Mouse (Mus musculus): Measurements from ENCODE around the gene Zfp354c. TPM values are rescaled to one million over a fixed set of nuclear protein-coding genes. Genes with fewer than 3 reads are reported as not detected.

Zfp354c gene
- polyA plus RNA-seq, 1 experiment = 1.6 TPM

DNA sequence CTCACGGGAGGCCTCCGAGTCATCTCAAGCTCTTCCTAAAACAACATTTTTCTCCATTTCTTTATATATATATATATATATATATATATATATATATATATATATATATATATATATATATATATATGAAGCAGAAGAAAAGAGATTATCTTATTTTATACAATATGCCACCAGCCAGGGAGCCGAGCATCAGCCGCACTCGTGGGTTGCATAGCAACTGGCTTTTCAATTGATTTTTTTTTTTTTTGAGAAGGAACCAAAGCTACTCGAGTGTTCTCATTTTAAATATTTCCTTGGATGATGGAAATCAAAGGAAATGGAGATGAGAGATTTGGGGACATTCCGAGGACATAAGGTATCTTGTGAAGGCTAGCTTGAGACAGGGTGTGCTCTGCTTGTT lies 61.1 kb downstream of the Zfp354c start:
- Histone ChIP-seq H3K27me3 (ENCODE audit: control insufficient read depth, insufficient read depth, insufficient read length) (no peaks in the 10 kb centered on the region), H3K79me3 (ENCODE audit: low read depth) (no peaks in the 10 kb centered on the region), H3K36me3 (ENCODE audit: control insufficient read depth, insufficient read depth) (no peaks in the 10 kb centered on the region), H3K79me2 (ENCODE audit: control insufficient read depth, insufficient read depth) (no peaks in the 10 kb centered on the region), H3ac (ENCODE audit: control insufficient read depth, insufficient read length, low read depth) (no peak overlapping the region), H3K4me3 (ENCODE audit: insufficient read depth, poor library complexity, severe bottlenecking) (no peak overlapping the region)
- TF ChIP-seq MYOD1 (IDR thresholded peaks at IDR 0.05; ENCODE audit: control insufficient read depth, insufficient read length, low read depth) (no peak), MAX (IDR thresholded peaks at IDR 0.05) (no peak), CTCF (IDR thresholded peaks at IDR 0.05; ENCODE audit: control insufficient read depth, insufficient read depth, insufficient read length) (no peak)

Other genes starting within 250 kb of the Zfp354c start
- 2.9 TPM for gene Adamts2, start 225.6 kb downstream of the Zfp354c start, polyA plus RNA-seq (2012; fragmentation: generic; extraction: Trizol)
- 0.01 TPM for gene Zfp879, start 13.8 kb upstream of the Zfp354c start, polyA plus RNA-seq (2012; fragmentation: generic; extraction: Trizol)
- not detected for gene Grm6, start 23.0 kb upstream of the Zfp354c start, polyA plus RNA-seq (2012; fragmentation: generic; extraction: Trizol)
- gene Zfp454, start 59.9 kb upstream of the Zfp354c start, polyA plus RNA-seq (2012; fragmentation: generic; extraction: Trizol) = not detected
- gene Zfp2, start 88.4 kb upstream of the Zfp354c start, polyA plus RNA-seq (2012; fragmentation: generic; extraction: Trizol) = 0.69 TPM
- gene Zfp354b, start 103.9 kb upstream of the Zfp354c start, polyA plus RNA-seq (2012; fragmentation: generic; extraction: Trizol) = 0.11 TPM
- gene 4933414I15Rik, start 116.0 kb upstream of the Zfp354c start, polyA plus RNA-seq (2012; fragmentation: generic; extraction: Trizol) = not detected
- not detected for gene Prop1, start 126.0 kb upstream of the Zfp354c start, polyA plus RNA-seq (2012; fragmentation: generic; extraction: Trizol)
- gene Olfr1378, start 138.8 kb upstream of the Zfp354c start, polyA plus RNA-seq (2012; fragmentation: generic; extraction: Trizol) = not detected
- not detected for gene Olfr1377, start 154.2 kb upstream of the Zfp354c start, polyA plus RNA-seq (2012; fragmentation: generic; extraction: Trizol)
- not detected for gene Olfr51, start 175.9 kb upstream of the Zfp354c start, polyA plus RNA-seq (2012; fragmentation: generic; extraction: Trizol)
- gene Olfr54, start 186.5 kb upstream of the Zfp354c start, polyA plus RNA-seq (2012; fragmentation: generic; extraction: Trizol) = not detected
- gene Olfr1375, start 220.4 kb upstream of the Zfp354c start, polyA plus RNA-seq (2012; fragmentation: generic; extraction: Trizol) = not detected
- gene Zfp354a, start 231.5 kb upstream of the Zfp354c start, polyA plus RNA-seq (2012; fragmentation: generic; extraction: Trizol) = 0.88 TPM

All from C2C12 (cell line).